Mouse (Mus musculus) stomach, embryonic 16.5 days (tissue): ENCODE measurements around the gene Plekhg4. TPM values are rescaled to one million over a fixed set of nuclear protein-coding genes. Genes with fewer than 3 reads are reported as not detected.

Source experiments
- polyA plus RNA-seq: library from polyadenylated mRNA; unstranded; fragments of >200 nt; fragmentation: Nextera tagmentation; extraction: Ambion mirVana; gene quantifications from 2 replicates; pipeline ENCODE4 v1.2.1, GENCODE M21; 2015

The Plekhg4 gene
- polyA plus RNA-seq, 1 experiment from 2014 or later, result 0.22 TPM

Other genes starting within 250 kb of the Plekhg4 start
- not detected in 2 replicates for gene Ces4a, start 241.5 kb upstream of the Plekhg4 start, polyA plus RNA-seq
- 41.8 and 46.1 TPM in 2 replicates for gene Cbfb, start 202.6 kb upstream of the Plekhg4 start, polyA plus RNA-seq
- gene D230025D16Rik, start 148.1 kb upstream of the Plekhg4 start, polyA plus RNA-seq, result 29.1 and 30.1 TPM in 2 replicates
- gene B3gnt9, start 118.1 kb upstream of the Plekhg4 start, polyA plus RNA-seq, result 21.4 and 21.6 TPM in 2 replicates
- gene Tradd, start 108.7 kb upstream of the Plekhg4 start, polyA plus RNA-seq, result 32.9 and 36.1 TPM in 2 replicates
- 3.4 and 4.7 TPM in 2 replicates for gene Fbxl8, start 108.6 kb upstream of the Plekhg4 start, polyA plus RNA-seq
- not detected in 2 replicates for gene Hsf4, start 103.5 kb upstream of the Plekhg4 start, polyA plus RNA-seq
- gene Nol3, start 97.1 kb upstream of the Plekhg4 start, polyA plus RNA-seq, result 1.3 and 2.3 TPM in 2 replicates
- 8.0 and 9.2 TPM in 2 replicates for gene 4931428F04Rik, start 83.4 kb upstream of the Plekhg4 start, polyA plus RNA-seq
- 8.7 and 11.9 TPM in 2 replicates for gene Exoc3l, start 77.2 kb upstream of the Plekhg4 start, polyA plus RNA-seq
- 72.0 and 74.0 TPM in 2 replicates for gene E2f4, start 75.6 kb upstream of the Plekhg4 start, polyA plus RNA-seq
- gene Elmo3, start 67.7 kb upstream of the Plekhg4 start, polyA plus RNA-seq, result 18.9 and 19.4 TPM in 2 replicates
- gene Lrrc29, start 47.0 kb upstream of the Plekhg4 start, polyA plus RNA-seq, result 2.1 and 2.4 TPM in 2 replicates
- gene Tmem208, start 46.9 kb upstream of the Plekhg4 start, polyA plus RNA-seq, result 124 and 131 TPM in 2 replicates
- gene Fhod1, start 25.3 kb upstream of the Plekhg4 start, polyA plus RNA-seq, result 2.2 and 2.5 TPM in 2 replicates
- 1.5 and 1.7 TPM in 2 replicates for gene Slc9a5, start 24.4 kb upstream of the Plekhg4 start, polyA plus RNA-seq
- not detected in 2 replicates for gene Kctd19, start 40.2 kb downstream of the Plekhg4 start, polyA plus RNA-seq
- gene Lrrc36, start 40.3 kb downstream of the Plekhg4 start, polyA plus RNA-seq, result 0.17 and 0.47 TPM in 2 replicates
- gene Tppp3, start 98.3 kb downstream of the Plekhg4 start, polyA plus RNA-seq, result 70.3 and 79.3 TPM in 2 replicates
- 33.8 and 34.6 TPM in 2 replicates for gene Zdhhc1, start 123.6 kb downstream of the Plekhg4 start, polyA plus RNA-seq
- 2.5 and 2.8 TPM in 2 replicates for gene Hsd11b2, start 145.5 kb downstream of the Plekhg4 start, polyA plus RNA-seq
- gene Atp6v0d1, start 192.8 kb downstream of the Plekhg4 start, polyA plus RNA-seq, result 83.5 and 90.6 TPM in 2 replicates
- gene Ripor1, start 232.0 kb downstream of the Plekhg4 start, polyA plus RNA-seq, result 21.9 and 23.3 TPM in 2 replicates